Mouse (Mus musculus) MEL (cell line): ENCODE results near the gene Stk10. TPM values are rescaled to one million over a fixed set of nuclear protein-coding genes. Genes with fewer than 3 reads are reported as not detected.

Source experiments
- DNase-seq: peaks from one replicate; pipeline ENCODE4 v3.0.0; 2011; ENCODE audit warnings: low read depth, low spot score
- H3K27ac ChIP-seq: 2 replicates; pipeline ENCODE4 v1.5.1; 2012; ENCODE audit warnings: low read depth, mild to moderate bottlenecking, control low read depth, low read length, moderate library complexity; ENCODE audit not compliant: control insufficient read depth
- H3K27me3 ChIP-seq, 2 experiments: fragments of 150-350 bp in 1 of 2; sonication (generic) in 1 of 2; 2 replicates each; pipeline ENCODE4 v1.6.1; 2012; ENCODE audit warnings: low read length in 2 of 2, mild to moderate bottlenecking in 2 of 2, improper control_type of control experiment in 1 of 2, moderate library complexity in 1 of 2; ENCODE audit not compliant: insufficient read depth in 2 of 2, control insufficient read depth in 1 of 2
- H3K36me3 ChIP-seq, 2 experiments: 2 replicates each; pipeline ENCODE4 v1.6.1; 2012 to 2014; ENCODE audit warnings: low read length in 2 of 2, improper control_type of control experiment in 1 of 2, inconsistent platforms in 1 of 2, mild to moderate bottlenecking in 1 of 2; ENCODE audit not compliant: insufficient read depth in 2 of 2, control insufficient read depth in 1 of 2
- H3K4me1 ChIP-seq, 2 experiments: fragments of 150-350 bp in 1 of 2; sonication (generic) in 1 of 2; 2 replicates each; pipeline ENCODE4 v1.6.1; 2012; ENCODE audit warnings: low read length in 2 of 2, improper control_type of control experiment in 1 of 2, mild to moderate bottlenecking in 1 of 2; ENCODE audit not compliant: insufficient read depth in 2 of 2, control insufficient read depth in 1 of 2
- H3K4me3 ChIP-seq, 2 experiments: fragments of 150-350 bp in 1 of 2; sonication (generic) in 1 of 2; 2 replicates each; pipeline ENCODE4 v1.5.1; 2012; ENCODE audit warnings: low read depth in 2 of 2, low read length in 2 of 2, mild to moderate bottlenecking in 2 of 2, moderate library complexity in 2 of 2, control low read depth in 1 of 2, improper control_type of control experiment in 1 of 2; ENCODE audit not compliant: control insufficient read depth in 1 of 2, insufficient read depth in 1 of 2
- H3K79me2 ChIP-seq: 2 replicates; pipeline ENCODE4 v1.6.1; 2012; ENCODE audit warnings: mild to moderate bottlenecking, low read length, moderate library complexity; ENCODE audit not compliant: control insufficient read depth, poor library complexity, insufficient read depth
- H3K9ac ChIP-seq: 2 replicates; pipeline ENCODE4 v1.6.1; 2012; ENCODE audit warnings: low read depth, mild to moderate bottlenecking, control low read depth, low read length, moderate library complexity; ENCODE audit not compliant: control insufficient read depth, poor library complexity, severe bottlenecking
- H3K9me3 ChIP-seq: fragments of 150-350 bp; sonication (generic); replicated peaks from 2 replicates; pipeline ENCODE4 v1.6.1; 2012; ENCODE audit warnings: mild to moderate bottlenecking, low read length, improper control_type of control experiment, moderate library complexity; ENCODE audit not compliant: insufficient read depth
- BHLHE40 ChIP-seq: IDR thresholded peaks from 2 replicates; pipeline ENCODE4 v1.6.1; 2012; ENCODE audit warnings: low read depth, mild to moderate bottlenecking, inconsistent platforms, low read length, improper control_type of control experiment, borderline replicate concordance
- CHD2 ChIP-seq: IDR thresholded peaks from 2 replicates; pipeline ENCODE4 v1.6.1; 2011; ENCODE audit warnings: low read length, improper control_type of control experiment
- E2F4 ChIP-seq: IDR thresholded peaks from 2 replicates; pipeline ENCODE4 v1.6.1; 2011; ENCODE audit warnings: low read depth, low read length, improper control_type of control experiment, borderline replicate concordance
- ETS1 ChIP-seq: IDR thresholded peaks from 2 replicates; pipeline ENCODE4 v1.6.1; 2012; ENCODE audit warnings: low read depth, mild to moderate bottlenecking, inconsistent platforms, low read length, improper control_type of control experiment, moderate library complexity
- GABPA ChIP-seq: IDR thresholded peaks from 2 replicates; pipeline ENCODE4 v1.6.1; 2012; ENCODE audit warnings: low read depth, mild to moderate bottlenecking, inconsistent platforms, low read length, improper control_type of control experiment, moderate library complexity
- HCFC1 ChIP-seq: IDR thresholded peaks from 2 replicates; pipeline ENCODE4 v1.6.1; 2012; ENCODE audit warnings: low read depth, mild to moderate bottlenecking, inconsistent platforms, low read length, improper control_type of control experiment, moderate library complexity
- JUND ChIP-seq: IDR thresholded peaks from 2 replicates; pipeline ENCODE4 v1.6.1; 2011; ENCODE audit warnings: low read depth, mild to moderate bottlenecking, improper control_type of control experiment, low read length
- MAX ChIP-seq: IDR thresholded peaks from 2 replicates; pipeline ENCODE4 v1.6.1; 2011; ENCODE audit warnings: low read length, improper control_type of control experiment
- MEF2A ChIP-seq: IDR thresholded peaks from 2 replicates; pipeline ENCODE4 v1.6.1; 2014; ENCODE audit warnings: low read depth, mild to moderate bottlenecking, inconsistent platforms, low read length, improper control_type of control experiment; ENCODE audit not compliant: poor library complexity, insufficient replicate concordance, severe bottlenecking; ENCODE audit errors: extremely low read depth
- MXI1 ChIP-seq: IDR thresholded peaks from 2 replicates; pipeline ENCODE4 v1.6.1; 2011; ENCODE audit warnings: mild to moderate bottlenecking, low read depth, low read length, improper control_type of control experiment
- MYB ChIP-seq: IDR thresholded peaks from 2 replicates; pipeline ENCODE4 v1.6.1; 2011; ENCODE audit warnings: mild to moderate bottlenecking, low read depth, low read length, improper control_type of control experiment
- POLR2A ChIP-seq, 2 experiments: IDR thresholded peaks; 2 replicates each; pipeline ENCODE4 v1.6.1; 2011 to 2012; ENCODE audit warnings: low read length in 2 of 2, mild to moderate bottlenecking in 2 of 2, control low read depth in 1 of 2, improper control_type of control experiment in 1 of 2, low read depth in 1 of 2, moderate library complexity in 1 of 2; ENCODE audit not compliant: control insufficient read depth in 1 of 2, insufficient read depth in 1 of 2, poor library complexity in 1 of 2
- RAD21 ChIP-seq: IDR thresholded peaks from 2 replicates; pipeline ENCODE4 v1.6.1; 2011; ENCODE audit warnings: mild to moderate bottlenecking, low read depth, low read length, improper control_type of control experiment
- RCOR1 ChIP-seq: IDR thresholded peaks from 2 replicates; pipeline ENCODE4 v1.6.1; 2012; ENCODE audit warnings: low read depth, mild to moderate bottlenecking, inconsistent platforms, low read length, improper control_type of control experiment
- SIN3A ChIP-seq: IDR thresholded peaks from 2 replicates; pipeline ENCODE4 v1.6.1; 2012; ENCODE audit warnings: low read length, improper control_type of control experiment, inconsistent platforms
- SMC3 ChIP-seq: IDR thresholded peaks from 2 replicates; pipeline ENCODE4 v1.6.1; 2011; ENCODE audit warnings: low read depth, low read length, improper control_type of control experiment
- UBTF ChIP-seq: IDR thresholded peaks from 2 replicates; pipeline ENCODE4 v1.6.1; 2012; ENCODE audit warnings: low read depth, mild to moderate bottlenecking, inconsistent platforms, low read length, improper control_type of control experiment, moderate library complexity, borderline replicate concordance; ENCODE audit not compliant: insufficient read depth
- USF2 ChIP-seq, 2 experiments: IDR thresholded peaks; 2 replicates each; pipeline ENCODE4 v1.6.1; 2011 to 2012; ENCODE audit warnings: improper control_type of control experiment in 2 of 2, low read length in 2 of 2, borderline replicate concordance in 1 of 2, inconsistent platforms in 1 of 2, low read depth in 1 of 2, mild to moderate bottlenecking in 1 of 2; ENCODE audit not compliant: insufficient read depth in 1 of 2
- ZC3H11A ChIP-seq: IDR thresholded peaks from 2 replicates; pipeline ENCODE4 v1.6.1; 2012; ENCODE audit warnings: low read depth, mild to moderate bottlenecking, inconsistent platforms, low read length, improper control_type of control experiment
- ZKSCAN1 ChIP-seq: IDR thresholded peaks from 2 replicates; pipeline ENCODE4 v1.6.1; 2012; ENCODE audit warnings: low read depth, mild to moderate bottlenecking, inconsistent platforms, low read length, improper control_type of control experiment, moderate library complexity
- ZMIZ1 ChIP-seq: IDR thresholded peaks from 2 replicates; pipeline ENCODE4 v1.6.1; 2012; ENCODE audit warnings: low read depth, mild to moderate bottlenecking, inconsistent platforms, low read length, improper control_type of control experiment, moderate library complexity
- polyA plus RNA-seq, 2 experiments: library from polyadenylated mRNA; stranded (reverse) in 1 of 2; unstranded in 1 of 2; fragments of >175 nt in 1 of 2; fragments of >200 nt in 1 of 2; gene quantifications; 2 replicates each; pipeline versions ENCODE4 v1.2.1 to v1.2.4; 2012; ENCODE audit warnings: low replicate concordance in 2 of 2, low read depth in 1 of 2; ENCODE audit not compliant: insufficient read length in 2 of 2, insufficient read depth in 1 of 2, missing spikeins in 1 of 2
- total RNA-seq: library from RNA; depleted of rRNA; stranded (reverse); fragments of 300-350 nt; gene quantifications from 2 replicates; pipeline ENCODE4 v1.2.3, GENCODE M21; 2012

Gene Stk10
- total and polyA plus RNA-seq, 3 experiments = 10.8 to 14.4 TPM; not detected in 1

GRCm38 (mm10) chr11:32605131-32605860, 72.2 kb downstream of the Stk10 start (continued):
- TF ChIP-seq RCOR1 = no peak
- TF ChIP-seq GABPA = no peak

- no peaks in the 10 kb centered on the region for H3K9me3 ChIP-seq
- H3K4me1 ChIP-seq = no peaks in the 10 kb centered on the region
- H3K9ac ChIP-seq = no peak overlapping the region
- no peak for TF ChIP-seq UBTF
- TF ChIP-seq ETS1 = no peak
- TF ChIP-seq HCFC1 = no peak
- no peak for TF ChIP-seq ZC3H11A
- no peak for TF ChIP-seq USF2 (IDR thresholded peaks at IDR 0.05; ENCODE audit: borderline replicate concordance in 1 of 2, insufficient read depth in 1 of 2, low read depth in 1 of 2, low read length in 2 of 2)
- TF ChIP-seq MYB = no peak
- TF ChIP-seq BHLHE40 = no peak
- TF ChIP-seq SMC3 = no peak
- no peak for TF ChIP-seq MAX
- TF ChIP-seq E2F4 = no peak
- TF ChIP-seq POLR2A (IDR thresholded peaks at IDR 0.05; ENCODE audit: control insufficient read depth in 1 of 2, insufficient read depth in 1 of 2, low read depth in 1 of 2, low read length in 2 of 2, poor library complexity in 1 of 2) = no peak
- TF ChIP-seq JUND = no peak
- no peak for TF ChIP-seq ZKSCAN1
- TF ChIP-seq RAD21 = no peak
- no peak for TF ChIP-seq CHD2
- no peak for TF ChIP-seq ZMIZ1
- no peak for TF ChIP-seq MXI1
- no peak for TF ChIP-seq SIN3A
- no peak for TF ChIP-seq MEF2A
- no peak for DNase-seq
- H3K79me2 ChIP-seq = no peaks in the 10 kb centered on the region
- no peak overlapping the region for H3K4me3 ChIP-seq
- H3K27ac ChIP-seq = no peak overlapping the region
- H3K27me3 ChIP-seq = no peaks in the 10 kb centered on the region
- H3K36me3 ChIP-seq = 0 out of 4 replicates have a peak, but pooled peaks cover 0 to 3% of the 10 kb centered on the region in 2 experiments
These were observed 72.8 kb downstream of the Stk10 start for GRCm38 (mm10) chr11:32605907-32606306.
